Mouse (Mus musculus) fat pad, adult 2 months (tissue): ENCODE measurements around the gene Eea1.

ENCODE experiments used
- DNase-seq: peaks from one replicate; pipeline ENCODE4 v3.0.0-alpha.2; 2011; ENCODE audit warnings: low read depth, low spot score; ENCODE audit errors: extremely low read depth

Gene Eea1

DNA sequence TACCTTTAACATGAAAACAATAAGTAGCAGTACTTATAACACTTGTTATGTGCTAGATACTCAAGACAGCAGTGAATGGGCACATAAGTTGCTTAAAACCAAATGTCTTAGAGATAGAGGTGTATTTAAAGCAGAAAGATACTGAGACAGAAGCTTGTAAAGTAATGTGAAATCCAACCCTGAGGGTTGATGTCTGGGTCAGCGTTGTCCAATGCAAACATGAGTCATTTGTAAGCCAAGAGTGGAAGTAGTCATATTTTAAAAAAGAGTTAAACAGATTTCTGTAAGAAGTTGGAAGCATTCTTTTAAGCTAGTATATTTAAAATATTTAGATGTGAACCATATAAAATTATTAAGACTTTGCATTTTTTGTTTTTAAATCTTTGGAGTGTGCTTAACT, 4.6 kb downstream of the Eea1 start:
- DNase-seq = no peak

DNA sequence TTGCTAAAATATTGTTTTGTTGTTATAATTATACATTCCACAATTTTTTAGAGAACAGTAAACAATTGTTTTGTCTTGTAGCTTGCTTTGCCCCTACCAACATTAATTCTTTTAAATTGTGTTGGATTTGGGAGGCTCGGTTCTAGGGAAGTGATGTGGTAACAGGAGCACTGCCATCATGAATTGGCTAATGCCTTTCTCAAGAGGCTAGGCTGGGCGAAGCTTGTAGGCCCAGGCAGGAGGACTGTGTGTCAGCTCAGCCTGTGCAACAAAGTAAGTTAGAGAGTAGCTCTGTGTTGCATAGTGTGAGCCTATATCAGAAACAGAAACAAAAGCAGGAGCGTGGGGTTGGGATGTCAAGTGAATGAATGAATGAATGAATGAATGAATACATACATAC, 9.0 kb downstream of the Eea1 start:
- no peak for DNase-seq

- no peak for DNase-seq
These were observed 9.7 kb downstream of the Eea1 start for GRCm38 (mm10) chr10:95950194-95950593.

GRCm38 (mm10) chr10:95950797-95951196, 10.3 kb downstream of the Eea1 start:
- DNase-seq = no peak

DNA sequence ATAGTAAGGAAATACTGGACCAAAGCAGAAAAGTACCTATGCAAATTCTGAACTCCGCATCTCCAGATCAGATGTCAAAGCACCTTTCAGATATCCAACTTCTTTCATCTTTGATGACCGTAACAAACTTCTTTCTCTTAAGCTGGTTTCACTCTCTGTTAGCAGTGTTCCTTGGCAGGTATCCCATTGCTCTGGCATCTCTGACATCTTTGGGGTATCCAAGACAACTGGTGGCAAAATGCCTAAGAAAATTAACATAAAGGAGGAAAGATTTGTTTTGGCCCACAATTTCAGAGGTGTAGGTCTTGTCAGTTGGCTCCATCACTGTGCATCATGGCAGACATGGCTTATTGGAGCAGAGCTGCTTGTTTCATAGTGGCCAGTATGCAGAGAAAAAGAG, 10.9 kb downstream of the Eea1 start:
- DNase-seq = no peak

DNA sequence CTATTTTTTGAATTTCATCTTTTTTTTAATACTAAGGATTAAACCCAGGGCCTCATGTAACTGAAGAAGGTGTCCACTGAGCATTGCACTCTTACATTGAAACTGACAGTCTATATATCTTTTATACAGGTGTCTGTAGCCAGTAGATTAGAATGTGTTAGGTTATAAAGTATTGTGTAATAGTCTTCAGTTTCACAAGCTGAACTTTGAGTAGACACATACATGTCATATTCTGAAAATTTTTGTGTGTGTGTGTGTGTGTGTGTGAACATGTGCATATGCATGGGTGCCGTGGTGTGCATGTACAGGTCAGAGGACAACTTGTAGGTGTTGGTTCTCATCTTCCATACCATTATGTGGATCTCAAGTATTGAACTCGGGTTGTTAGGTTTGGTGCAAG, 16.2 kb downstream of the Eea1 start:
- DNase-seq = no peak

- DNase-seq = no peak
These were observed 17.1 kb downstream of the Eea1 start for GRCm38 (mm10) chr10:95957574-95957973.

DNA sequence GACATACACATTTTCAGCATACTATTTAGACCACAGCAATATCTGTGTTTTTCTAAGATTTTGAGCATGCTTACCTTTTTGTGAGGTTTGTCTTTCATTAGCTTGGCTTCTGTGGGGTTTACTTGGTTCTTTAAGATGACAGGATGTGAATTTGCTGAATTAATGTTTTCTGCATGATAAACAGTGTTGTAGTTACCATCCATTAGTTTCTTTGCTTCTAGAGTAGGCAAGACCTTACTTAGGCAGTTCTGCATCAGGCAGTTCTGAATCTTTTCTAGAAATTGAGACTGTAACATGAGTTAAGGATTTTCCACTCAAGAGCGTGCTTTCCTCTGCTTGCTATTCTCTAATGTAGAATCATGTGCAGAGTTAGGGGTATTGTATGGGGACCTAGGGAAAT, 24.2 kb downstream of the Eea1 start:
- no peak for DNase-seq

GRCm38 (mm10) chr10:95969694-95970093, 29.2 kb downstream of the Eea1 start:
- DNase-seq = no peak

DNA sequence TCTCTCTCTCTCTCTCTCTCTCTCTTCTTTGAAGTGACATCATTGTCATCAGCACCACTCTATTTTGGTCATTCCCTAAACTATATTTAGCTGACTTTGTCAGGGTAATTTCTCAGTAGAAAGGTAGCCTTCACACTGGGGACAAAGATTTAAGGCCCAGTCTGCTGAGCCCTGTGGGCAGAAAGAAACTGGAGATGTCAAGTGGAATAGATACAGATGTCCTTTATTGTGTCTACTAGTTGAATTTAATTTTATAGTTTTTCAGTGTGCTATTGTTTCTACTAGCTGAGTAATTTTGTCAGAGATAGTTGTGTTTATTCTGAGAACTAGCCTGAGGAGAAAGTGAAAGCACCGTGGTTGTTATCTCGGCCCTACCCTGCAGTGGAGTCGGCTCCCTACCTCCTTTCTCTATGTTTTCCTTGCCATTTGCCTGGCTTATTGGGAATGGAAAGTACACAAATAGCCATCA, 30.3 kb downstream of the Eea1 start:
- DNase-seq = no peak

DNA sequence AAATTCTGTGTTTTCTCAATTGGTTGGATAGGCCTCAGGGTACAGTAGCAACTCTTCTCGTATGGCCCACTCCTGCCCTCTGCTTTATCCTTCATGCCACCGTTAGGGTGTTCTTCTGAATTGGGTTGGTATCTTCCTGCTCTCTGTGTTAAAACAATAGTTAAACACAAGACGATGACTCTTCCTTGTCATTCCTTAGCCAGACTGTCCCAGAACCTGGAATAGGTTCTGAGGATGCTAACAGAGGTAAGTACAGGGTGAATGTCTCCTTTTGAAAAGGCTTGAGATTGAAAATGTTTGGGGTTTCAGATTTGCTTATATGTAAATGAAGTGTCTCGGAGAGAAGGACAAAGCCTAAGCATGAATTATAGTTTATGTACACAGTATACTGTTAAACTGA, 30.9 kb downstream of the Eea1 start:
- DNase-seq = no peak

DNA sequence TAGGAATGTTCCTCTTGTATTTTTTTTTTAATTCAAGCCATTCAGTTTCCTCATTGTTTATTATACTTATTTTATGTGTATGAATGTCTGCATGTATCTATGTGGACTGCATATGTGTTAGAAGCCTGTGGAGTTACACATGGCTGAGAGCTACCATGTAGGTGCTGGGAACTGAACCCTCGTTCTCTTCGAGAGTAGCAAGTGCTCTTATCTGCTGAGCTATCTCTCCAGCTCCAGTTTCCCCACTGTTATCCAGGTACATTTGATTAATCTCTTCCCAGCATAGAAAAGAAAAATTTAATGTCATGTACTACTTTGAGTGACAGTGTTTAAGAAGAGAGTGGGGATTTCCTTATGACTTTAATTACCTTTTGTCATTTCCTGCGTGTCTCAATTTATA, 31.5 kb downstream of the Eea1 start:
- no peak for DNase-seq

DNA sequence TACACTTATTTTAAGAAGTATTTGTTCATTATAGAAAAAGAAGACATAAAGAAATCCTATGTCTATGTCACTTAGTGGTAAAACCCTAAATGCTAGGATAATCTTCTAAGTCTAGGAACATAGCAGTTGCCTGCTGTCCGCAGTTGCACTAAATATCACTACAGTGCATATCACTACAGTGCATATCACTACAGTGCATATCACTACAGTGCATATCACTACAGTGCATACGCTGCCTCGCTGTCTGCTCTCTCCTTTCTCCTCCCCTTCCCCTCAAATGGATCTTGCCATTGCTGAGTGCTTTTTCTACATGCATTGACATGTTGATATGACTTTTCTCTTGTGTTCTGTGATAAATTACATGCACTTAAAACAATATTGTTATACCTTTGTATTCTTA, 34.0 kb downstream of the Eea1 start:
- DNase-seq = no peak

DNA sequence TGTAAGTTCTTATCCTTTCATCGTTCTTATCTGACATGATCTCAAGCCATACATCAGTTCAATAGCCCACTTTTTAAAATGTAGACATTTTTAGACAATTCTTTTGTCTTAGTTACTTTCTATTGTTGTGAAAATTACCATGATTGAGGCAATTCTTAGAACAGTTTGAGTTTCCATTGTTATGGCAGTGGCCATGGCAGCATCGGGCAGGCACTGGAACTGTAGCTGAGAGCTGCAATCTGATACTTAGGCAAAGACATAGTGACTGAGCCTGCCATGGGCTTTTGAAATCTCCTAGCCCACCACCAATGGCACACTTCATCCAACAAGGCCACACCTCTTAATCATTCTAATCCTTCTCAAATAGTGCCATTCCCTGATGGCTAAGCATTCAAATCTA, 36.3 kb downstream of the Eea1 start:
- no peak for DNase-seq

DNA sequence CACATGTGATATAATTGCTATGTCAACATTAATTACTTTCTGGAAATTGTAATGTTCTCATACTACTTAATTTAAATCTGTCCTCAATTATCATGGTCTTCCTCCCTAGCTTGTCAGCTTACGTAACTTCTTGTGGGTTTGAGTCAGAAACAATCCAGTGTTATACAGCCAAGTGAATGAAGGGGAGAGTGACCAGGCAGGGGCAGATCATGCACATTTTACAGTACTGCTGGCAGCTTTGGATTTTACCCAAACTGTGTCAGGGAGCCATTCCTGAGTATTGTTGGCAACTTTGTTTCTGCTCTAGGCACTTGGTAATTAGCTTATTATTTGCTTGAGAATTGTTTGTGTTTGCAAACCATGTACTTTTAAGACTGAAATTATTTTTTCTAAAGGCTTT, 49.3 kb downstream of the Eea1 start:
- no peak for DNase-seq

- no peak for DNase-seq
These were observed 50.7 kb downstream of the Eea1 start for GRCm38 (mm10) chr10:95991176-95991575.

DNA sequence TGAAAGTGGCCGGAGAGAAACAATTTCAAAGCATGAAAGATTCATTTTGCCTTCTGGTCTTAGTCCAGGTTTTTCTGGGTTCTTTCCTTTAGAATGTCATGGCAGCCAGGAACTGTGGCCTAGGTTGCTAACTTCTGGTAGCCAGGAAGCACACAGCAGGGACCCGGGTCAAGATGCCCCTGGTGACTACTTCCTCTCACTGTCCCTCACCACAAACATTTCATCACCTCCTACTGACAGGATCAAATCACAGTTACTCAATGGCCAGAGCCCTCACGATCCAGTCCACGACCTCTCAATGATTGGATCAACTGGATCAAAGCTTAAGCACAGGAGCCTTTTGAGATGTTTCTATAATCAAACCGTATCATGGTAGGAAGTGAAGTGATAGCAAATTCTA, 60.5 kb downstream of the Eea1 start:
- DNase-seq = no peak

DNA sequence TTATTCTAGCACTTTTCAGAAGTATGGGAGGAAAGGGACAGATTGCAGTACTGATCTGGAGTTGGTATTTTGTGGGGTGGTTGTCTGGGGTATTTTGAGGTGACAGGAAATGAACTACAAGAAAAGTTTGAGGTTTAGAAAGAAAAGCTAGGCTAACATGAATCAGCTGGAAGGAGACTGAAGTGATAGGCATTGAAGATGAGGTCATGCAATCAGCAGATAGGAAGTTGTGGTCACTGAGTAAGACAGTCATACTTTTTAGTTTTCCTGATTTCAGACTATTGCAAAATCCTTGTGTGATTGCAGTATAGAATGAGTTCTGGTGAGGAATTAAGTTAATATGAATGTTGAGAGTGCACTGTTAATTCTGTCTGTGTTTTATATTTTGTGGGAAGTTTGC, 75.3 kb downstream of the Eea1 start:
- DNase-seq = no peak

DNA sequence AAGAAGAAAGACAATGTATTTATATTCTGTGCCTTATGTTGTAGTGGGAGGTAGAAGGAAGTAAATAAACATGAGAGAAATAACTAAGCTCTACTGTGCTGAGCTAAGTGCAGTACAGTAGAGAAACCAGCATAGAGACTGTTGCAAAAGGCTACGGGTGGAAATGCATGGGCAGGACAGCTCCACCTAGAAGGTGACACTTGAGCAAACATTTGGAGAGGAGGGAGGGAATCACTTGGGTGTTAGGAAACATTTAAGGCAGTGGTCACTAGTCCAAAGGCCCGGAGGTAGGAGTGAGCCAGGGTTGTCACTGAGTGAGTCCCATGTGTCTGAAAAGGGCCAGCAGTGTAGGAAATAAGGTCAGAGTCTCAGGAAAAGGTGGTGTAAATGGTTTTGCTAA, 77.0 kb downstream of the Eea1 start:
- no peak for DNase-seq

- DNase-seq = no peak
These were observed 93.0 kb downstream of the Eea1 start for GRCm38 (mm10) chr10:96033356-96033984.

DNA sequence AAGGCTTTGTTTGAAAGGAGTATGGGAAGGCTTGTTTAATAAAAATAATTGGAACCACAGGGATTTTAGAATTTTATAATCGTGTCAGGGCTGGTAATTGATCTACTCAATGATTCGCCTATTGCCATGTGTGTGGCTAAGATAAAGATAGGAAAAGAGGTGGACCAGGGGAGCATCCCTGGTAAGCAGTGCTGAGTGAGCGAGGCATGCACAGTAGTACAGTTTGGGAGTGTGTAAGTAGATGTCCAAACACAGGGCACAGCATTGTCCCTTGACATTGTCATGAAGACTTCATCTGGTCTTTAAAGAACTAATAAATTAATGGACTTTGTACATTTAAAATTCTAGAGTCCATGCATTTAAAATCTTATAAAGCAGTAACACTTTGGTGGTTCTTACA, 93.7 kb downstream of the Eea1 start:
- DNase-seq = no peak

DNA sequence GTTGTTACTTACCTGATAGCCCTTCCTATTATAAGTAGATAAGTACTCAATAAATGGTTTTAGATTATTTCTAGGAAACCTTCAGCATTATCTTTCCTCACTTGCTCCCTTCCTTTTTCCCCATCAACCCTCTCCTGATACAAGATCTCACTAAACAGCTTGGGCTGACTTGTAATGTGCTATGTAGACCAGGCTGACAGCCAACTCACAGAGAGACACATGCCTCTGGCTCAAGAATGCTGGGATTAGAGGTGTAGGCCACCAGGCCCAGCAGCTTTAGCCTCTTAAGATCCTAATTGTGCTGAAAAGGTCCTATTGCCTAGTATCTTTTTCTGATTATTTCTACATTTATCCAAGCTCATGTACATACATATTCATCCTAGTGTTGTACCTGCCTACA, 95.5 kb downstream of the Eea1 start:
- no peak for DNase-seq

DNA sequence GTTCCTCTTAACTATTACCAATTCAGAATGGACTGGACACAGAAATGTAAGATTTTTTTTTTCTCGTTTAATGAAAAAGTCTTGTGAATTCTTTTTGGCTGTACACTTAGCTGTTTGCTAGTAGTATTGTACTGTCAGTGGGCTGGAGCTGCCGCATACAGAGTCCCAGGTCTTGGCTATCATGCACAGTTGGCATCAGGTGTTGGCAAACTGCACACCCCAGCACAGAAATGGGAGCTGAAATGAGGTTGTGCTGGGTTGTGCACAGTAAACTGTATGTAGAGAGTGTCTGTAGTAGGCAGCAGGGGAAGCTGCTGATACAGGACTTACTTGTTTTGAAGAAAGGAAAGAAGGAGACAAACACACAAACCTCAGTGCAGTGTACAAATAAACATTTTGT, 103.8 kb downstream of the Eea1 start:
- no peak for DNase-seq
